Mouse (Mus musculus) ES-Bruce4 (cell line): ENCODE data around the gene Chd5.

Experiments
- CTCF ChIP-seq: IDR thresholded peaks from one replicate; pipeline ENCODE4 v1.8.1; 2011; ENCODE audit warnings: low read depth, low read length
- EP300 ChIP-seq: IDR thresholded peaks from 2 replicates; pipeline ENCODE4 v1.6.1; 2011; ENCODE audit warnings: low read depth, low read length; ENCODE audit not compliant: insufficient read depth
- POLR2A ChIP-seq: IDR thresholded peaks from one replicate; pipeline ENCODE4 v1.8.1; 2011; ENCODE audit warnings: low read length; ENCODE audit not compliant: insufficient read depth

DNA sequence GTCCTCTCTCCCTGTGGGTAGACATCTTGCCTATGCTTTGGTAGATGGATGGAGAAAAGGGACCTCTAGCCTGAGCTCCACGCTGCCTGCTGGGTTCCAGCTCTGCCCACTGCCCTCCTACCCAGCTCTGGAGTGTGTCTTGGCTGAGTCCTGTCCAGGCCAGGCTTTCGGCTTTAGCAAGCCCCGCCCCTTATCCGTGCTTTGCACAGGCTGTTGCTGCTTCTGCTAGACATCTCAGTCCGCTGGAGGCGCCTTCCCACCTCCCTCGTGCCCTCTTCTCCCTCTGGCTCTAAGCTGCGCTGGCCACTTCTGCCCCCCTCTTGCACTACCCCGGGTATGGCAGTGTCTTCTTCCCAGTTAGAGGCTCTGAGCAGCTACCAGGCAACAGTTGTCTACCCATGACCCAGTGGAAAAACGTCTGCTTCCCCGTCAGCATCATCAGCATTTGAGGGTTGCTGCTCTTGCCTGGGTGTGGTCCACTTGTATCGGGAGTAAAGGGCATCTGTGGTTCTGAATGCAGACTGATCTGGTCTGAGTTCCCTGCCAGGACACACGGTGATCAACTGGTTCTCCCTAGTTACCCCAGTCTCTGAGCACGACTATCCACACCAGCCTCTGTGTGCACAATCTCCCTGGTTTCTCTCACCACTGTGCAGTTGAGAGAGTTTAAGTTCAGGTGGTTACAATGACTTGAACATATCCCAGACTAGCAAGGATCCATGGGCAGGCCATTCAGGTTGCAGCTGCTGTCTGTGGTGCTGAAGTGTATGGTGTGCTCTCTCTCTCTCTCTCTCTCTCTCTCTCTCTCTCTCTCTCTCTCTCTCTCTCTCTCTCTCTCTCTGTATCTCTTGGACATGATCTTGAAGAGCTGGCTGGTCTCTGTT lies 13.2 kb downstream of the Chd5 start:
- TF ChIP-seq POLR2A: no peak
- no peak for TF ChIP-seq CTCF
- TF ChIP-seq EP300: no peak
